Mouse (Mus musculus) C2C12 (cell line): ENCODE measurements at regions not wholly inside any gene's neighbourhood (a gene's known extent, or its start where the extent isn't known, plus 50 kb on each side); places are given as distances from the start of the nearest gene placed in this dataset.

ENCODE experiments used
- CTCF ChIP-seq: IDR thresholded peaks from one replicate; pipeline ENCODE4 v1.5.1; 2011; ENCODE audit not compliant: control insufficient read depth, insufficient read depth, insufficient read length
- MYOD1 ChIP-seq: IDR thresholded peaks from one replicate; pipeline ENCODE4 v1.6.1; 2011; ENCODE audit warnings: low read depth; ENCODE audit not compliant: control insufficient read depth, insufficient read length
- USF1 ChIP-seq: IDR thresholded peaks from one replicate; pipeline ENCODE4 v1.6.1; 2011; ENCODE audit warnings: low read depth, mild to moderate bottlenecking, control low read depth, moderate library complexity

DNA sequence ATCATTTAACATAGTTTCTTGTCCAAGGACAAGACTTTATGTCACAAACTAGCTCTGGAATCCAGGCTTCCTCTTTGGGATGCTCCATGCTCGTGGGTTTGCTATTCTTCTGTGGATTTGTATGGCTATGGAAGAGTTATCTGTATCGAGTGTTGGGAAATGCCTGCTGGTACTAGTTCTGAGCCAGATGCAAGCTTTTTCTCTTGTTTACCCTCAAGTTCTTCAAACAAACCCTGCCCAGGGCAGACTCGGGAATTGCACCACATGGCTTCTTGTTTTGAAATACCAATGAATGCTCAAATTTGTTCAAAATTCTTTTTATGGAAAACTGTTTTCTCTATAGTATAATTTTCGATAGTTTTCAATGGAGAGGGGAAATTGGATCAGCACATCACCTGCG, 400.5 kb upstream of the Sall1 start:
- TF ChIP-seq CTCF (no peak), MYOD1 (no peak), USF1 (no peak)
